Mouse (Mus musculus) left cerebral cortex, postnatal 4 days (tissue): ENCODE results near the gene Fkbp10. TPM values are rescaled to one million over a fixed set of nuclear protein-coding genes. Genes with fewer than 3 reads are reported as not detected.

Experiments used
- DNase-seq: peaks from one replicate; pipeline ENCODE4 v3.0.0-alpha.2; 2022
- intact Hi-C: fragments of 180-260 bp; cut with DNase I; formaldehyde crosslinking; loops from one replicate; pipeline ENCODE4 v1.15.1; 2025
- total RNA-seq, 2 experiments: library from RNA; stranded (reverse); gene quantifications; 2 replicates each; pipeline ENCODE4 v1.2.3; 2021

Fkbp10 gene
- total RNA-seq, 2 experiments from 2014 or later: 13.7 to 15.0 TPM

DNA sequence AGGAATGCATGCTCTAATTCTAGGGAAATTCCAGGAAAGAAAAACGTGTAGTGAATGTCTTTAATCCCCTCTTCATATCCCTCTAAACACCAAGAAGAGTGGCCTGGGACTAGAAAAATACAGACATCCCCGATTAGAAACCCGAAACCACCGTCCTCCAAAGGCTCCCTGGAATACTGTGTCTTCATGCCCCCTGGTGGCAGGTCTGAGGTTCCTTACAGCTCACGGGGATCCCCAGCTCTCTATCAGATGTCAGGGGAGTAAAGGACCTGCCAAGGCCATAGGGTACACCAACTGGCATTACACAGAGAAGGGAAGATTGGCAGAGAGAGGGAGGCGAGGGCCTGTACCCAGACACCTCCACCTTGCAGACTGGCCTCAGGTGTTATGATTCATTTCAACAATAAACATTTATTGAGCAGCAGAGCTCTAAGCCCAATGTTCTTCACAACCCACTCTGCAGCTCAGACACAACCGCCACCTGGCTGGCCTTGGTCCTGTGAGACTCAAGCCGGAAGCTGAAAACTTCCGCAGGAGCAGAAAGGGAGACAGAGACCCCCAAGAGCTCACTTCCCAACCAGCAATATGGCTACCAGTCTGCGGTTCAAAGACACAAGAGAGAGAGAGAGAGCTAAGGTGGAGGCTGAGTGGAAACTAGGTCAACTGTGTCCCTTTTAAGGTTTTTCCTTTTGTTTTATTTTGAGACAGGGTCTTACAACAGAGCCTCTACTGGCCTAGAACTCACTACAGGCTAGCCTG lies 7.2 kb upstream of the Fkbp10 start:
- intact Hi-C loops: loop anchor here (5.0 kb wide), 1 partner anchor 46 kb away; no protein-coding TSS in a partner anchor
- DNase-seq: peak; percentile 65

DNA sequence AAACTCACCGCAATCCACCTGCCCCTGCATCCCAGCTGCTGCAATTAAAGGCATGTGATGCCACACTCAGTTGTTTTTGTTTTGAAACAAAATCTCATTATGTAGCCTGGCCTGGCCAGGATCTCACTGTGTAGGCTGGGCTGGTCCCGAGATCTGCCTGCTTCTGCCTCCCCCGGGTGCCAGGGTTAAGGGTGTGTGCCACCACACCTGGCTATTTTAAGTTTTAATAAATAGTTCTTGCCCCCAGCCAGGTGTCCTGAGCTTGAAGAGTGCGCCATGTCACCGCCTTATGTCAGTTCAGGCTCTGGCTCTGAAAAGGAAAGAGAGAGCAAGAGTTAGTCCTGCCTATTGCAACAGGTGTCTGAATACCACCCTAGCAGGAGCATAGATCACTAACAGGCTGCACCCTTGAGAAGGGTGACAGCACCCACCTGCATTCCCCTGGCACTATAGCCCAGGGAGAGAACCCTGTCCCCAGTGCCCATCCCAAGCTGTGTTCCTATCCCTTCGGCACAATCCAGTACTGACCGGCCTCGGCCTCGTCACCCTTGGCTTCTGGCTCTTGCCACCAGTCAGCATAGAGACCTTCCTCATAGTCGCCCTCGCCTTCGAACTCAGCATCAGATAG lies 6.5 kb upstream of the Fkbp10 start:
- intact Hi-C loops: loop anchor here (5.0 kb wide), 1 partner anchor 47 kb away; no protein-coding TSS in a partner anchor
- no peak for DNase-seq

- intact Hi-C loops: loop anchor here (5.0 kb wide), 1 partner anchor 47 kb away; no protein-coding TSS in a partner anchor
- no peak for DNase-seq
Measured at GRCm38 (mm10) chr11:100409686-100410085, 5.8 kb upstream of the Fkbp10 start.

DNA sequence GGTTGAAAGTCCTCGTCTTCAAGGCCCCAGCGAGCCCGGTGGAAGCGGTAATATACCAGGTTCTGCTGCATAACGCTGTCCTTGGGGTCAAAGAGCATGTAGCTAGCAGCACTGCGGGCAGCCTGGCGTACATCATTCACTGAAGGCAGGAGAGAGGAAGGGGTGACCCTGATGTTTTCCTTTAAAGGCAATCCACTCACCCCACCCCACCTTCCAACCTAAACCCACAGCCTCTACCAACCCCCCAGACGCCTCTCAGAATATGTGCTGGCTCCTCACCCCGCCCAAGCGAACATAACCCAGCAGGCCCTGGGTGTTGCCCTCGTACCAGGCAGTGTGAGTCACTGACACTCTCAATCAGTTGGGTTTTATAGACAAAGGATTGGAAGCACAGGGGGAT lies 3.8 kb upstream of the Fkbp10 start:
- intact Hi-C loops: no loop called here
- DNase-seq: no peak

- intact Hi-C loops: no loop called here
Measured at GRCm38 (mm10) chr11:100413541-100413940, 2.0 kb upstream of the Fkbp10 start.

DNA sequence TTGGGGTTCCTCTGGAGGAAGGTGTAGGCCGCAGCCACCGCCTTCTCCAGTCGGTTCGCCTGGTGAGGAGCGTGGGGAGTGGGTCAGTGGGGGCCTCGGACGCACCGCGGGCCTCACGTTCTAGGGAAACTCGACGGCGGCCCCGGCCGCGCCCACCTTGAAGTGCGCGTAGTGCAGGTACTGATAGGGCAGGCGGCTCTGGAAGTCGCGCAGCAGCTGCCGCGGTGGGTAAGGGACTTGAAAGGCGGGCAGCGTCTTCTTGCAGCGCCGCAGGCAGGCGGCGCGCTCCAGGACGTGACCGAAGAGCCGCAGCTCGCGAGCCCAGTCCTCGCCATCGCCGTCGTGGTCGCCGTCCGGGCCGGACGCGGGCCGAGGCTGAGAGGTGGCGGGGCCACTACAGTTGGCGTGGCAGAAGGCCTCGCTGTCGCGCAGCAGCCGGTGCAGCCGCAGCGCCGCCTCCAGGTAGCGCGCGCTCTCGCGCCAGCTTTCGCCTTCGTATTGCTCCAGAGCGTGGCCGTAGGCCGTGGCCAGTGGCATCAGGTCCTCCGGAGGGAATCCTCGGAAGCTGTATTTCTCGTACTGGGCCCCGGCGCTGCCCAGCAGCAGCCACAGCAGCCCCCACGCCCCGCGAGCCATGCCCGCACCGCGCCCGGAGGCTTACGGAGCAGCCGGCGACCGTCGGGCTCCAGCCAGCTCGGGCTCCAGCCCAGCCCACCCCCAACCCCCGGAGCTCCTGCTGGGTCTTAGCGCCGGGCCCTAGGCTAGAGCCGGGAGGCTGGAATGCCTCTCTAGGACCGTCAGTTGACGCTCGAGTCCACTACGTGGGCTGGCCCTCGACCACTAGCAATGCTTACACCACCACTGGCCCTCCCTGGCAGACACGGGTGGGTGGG lies 1.2 kb upstream of the Fkbp10 start, which contains the start of gene P3h4:
TSS of gene P3h4 (minus strand) at position 816 of the 893 bp plus-strand sequence.
- DNase-seq: peak; percentile 85
- intact Hi-C loops: no loop called here

More at GRCm38 (mm10) chr11:100413541-100413940, 2.0 kb upstream of the Fkbp10 start:
- DNase-seq: no peak

- intact Hi-C loops: no loop called here
- no peak for DNase-seq
Measured at GRCm38 (mm10) chr11:100421537-100421936, 6.0 kb downstream of the Fkbp10 start.

GRCm38 (mm10) chr11:100423836-100424235 lies 8.3 kb downstream of the Fkbp10 start:
- intact Hi-C loops: no loop called here
- DNase-seq: no peak

DNA sequence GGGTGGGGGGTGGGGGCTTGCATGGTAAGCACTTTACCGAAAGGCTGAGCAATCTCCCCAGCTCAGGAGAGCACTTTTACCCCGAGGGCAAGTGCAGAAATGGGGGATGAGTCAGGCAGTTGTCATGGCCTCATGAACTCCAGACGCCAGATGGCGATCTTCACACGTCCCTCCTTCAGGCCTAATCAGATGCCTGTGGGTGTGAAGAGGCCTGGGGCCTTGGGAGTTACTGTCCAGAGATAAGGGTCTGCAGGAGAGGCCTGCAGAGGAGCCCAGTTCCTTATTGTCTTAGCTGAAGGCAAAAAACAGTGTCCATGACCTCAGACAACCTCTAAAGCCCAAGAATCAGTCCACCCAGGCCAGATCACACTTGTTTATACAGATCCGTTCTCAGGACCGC lies 10.4 kb downstream of the Fkbp10 start:
- intact Hi-C loops: loop anchor here (5.0 kb wide), 1 partner anchor 46 kb away; the partner anchor contains the start of gene Klhl11
- DNase-seq: peak; percentile 78

DNA sequence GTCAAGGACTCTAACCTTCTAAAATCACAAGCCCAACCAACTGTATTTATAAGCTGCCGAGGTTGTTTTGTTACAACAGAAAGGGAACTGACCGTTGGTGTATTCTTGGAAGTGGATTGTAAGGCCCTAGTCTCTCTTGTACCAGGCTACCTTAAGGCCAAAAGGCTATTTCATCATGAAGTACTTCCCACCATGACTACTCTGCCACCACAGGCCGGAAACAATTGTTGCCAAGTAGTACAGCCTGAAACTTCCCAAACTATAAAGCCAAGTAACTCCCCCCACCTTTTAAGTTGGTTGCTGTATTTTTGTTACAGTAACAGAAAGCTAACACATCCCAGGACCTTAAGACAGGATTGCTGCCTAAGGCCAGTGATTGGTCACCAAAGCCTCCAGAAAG lies 11.3 kb downstream of the Fkbp10 start:
- DNase-seq: no peak
- intact Hi-C loops: loop anchor here (5.0 kb wide), 1 partner anchor 45 kb away; the partner anchor contains the start of gene Klhl11

DNA sequence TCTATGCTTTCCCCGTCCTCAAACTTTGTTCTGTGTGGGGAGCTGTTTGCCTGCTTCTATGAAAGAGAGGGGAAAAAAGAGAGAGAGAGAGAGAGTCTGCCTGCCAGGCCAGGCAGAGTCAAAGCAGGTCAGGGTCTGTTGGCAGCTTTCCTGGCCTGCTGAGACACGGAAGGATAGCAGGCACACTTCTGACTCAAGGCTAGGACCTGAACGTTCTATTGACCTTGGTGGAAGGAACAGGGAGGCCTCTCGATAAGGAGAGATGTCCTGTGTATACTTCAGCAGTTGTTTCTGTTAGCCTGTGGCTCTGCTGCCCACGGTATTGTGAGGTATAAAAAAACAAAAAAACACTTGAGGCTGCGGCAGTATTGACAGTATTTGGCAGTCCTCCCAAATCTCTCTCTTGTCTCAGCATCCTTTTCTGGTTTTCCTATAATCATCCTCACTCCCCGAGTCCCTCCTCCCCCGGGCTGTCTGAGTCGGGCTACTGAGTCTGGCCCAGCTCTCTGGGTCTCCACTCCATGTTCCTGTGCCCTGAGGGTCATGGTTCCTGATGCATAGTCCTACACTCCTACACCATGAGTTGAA lies 13.2 kb downstream of the Fkbp10 start:
- intact Hi-C loops: loop anchor here (5.0 kb wide), 1 partner anchor 44 kb away; the partner anchor contains the start of gene Klhl11
- DNase-seq: peak; percentile 41

- no peak for DNase-seq
- intact Hi-C loops: no loop called here
Measured at GRCm38 (mm10) chr11:100430052-100430451, 14.6 kb downstream of the Fkbp10 start.

DNA sequence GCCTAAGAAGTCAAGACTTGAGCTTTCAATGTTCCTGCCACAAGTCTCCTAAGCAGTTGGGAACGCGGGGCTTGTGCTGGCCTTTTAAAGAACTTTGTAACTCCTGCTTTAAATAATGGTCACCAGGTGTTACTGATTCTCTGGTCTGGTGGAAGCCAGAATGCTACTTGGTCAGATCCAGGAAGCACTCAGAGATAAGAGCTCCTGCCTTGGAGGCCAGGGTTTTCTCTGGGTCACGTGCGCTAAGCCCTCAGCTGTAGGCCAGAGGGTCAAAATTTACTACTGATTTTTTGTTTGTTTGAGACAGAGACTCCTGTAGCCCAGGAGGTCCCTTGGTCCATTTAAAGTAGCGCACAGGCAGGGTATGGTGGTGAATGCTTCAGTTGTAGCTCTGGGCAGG lies 16.5 kb downstream of the Fkbp10 start:
- intact Hi-C loops: no loop called here
- no peak for DNase-seq

DNA sequence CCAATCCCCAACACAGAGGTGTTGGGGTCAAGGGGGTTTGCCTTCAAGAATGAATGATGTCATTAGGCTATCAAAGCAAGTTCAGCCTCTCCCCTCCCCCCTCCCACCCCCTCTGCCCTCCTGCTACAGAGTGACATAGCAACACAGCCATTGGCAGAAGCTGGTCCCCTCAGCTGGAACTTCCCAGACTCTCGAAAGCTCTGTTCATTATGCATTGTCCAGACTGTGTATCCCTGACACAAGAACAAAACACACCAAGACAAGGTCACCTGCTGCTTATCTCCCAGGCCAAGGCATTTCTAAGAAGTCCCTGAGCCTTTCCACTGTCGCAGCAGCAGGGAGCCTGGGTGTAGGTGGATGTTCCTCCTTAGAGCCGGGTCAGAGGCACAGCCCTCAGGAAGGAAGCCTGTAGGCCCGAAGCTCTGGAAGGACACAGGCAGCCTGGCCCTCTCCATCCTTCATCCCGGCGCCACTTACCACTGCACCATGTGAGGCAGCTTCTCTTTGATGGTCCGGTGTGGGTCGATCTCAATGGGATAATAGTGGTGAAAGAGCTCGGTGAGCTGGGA lies 20.3 kb downstream of the Fkbp10 start:
- intact Hi-C loops: no loop called here
- DNase-seq: no peak

DNA sequence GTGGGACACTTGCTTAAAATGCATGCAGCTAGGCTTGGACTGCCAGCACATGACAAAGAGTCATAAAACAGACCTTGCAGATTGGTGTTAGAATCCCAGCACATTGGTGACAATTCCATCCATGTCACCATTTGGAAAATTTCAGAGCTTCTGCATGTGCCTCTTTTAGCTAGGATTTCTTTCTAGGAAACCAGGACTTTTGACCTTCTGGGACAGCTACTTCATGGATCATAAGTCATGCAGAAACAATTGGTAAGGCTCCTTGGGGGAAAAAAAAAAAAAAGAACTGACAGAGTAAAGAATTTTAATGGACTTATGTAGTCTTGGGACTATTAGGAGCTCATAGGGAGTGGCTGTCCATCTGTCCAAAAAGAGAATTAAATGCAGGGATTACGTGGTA lies 22.4 kb downstream of the Fkbp10 start:
- intact Hi-C loops: no loop called here
- DNase-seq: no peak

GRCm38 (mm10) chr11:100440691-100441522 lies 25.4 kb downstream of the Fkbp10 start:
- intact Hi-C loops: no loop called here
- DNase-seq: peak; percentile 82

GRCm38 (mm10) chr11:100441797-100442196 lies 26.3 kb downstream of the Fkbp10 start, which contains the start of the genes Nt5c3b and Klhl10:
Nt5c3b (minus strand) TSS chr11:100441808.
Klhl10 (plus strand) TSS chr11:100441917.
- intact Hi-C loops: no loop called here
- no peak for DNase-seq

- peak; percentile 24 for DNase-seq
- intact Hi-C loops: no loop called here
Measured at GRCm38 (mm10) chr11:100442625-100443024, 27.1 kb downstream of the Fkbp10 start.

- intact Hi-C loops: no loop called here
- DNase-seq: no peak
Measured at GRCm38 (mm10) chr11:100457247-100457646, 41.8 kb downstream of the Fkbp10 start.
